Mouse (Mus musculus) C2C12 (cell line): Measurements from ENCODE around the gene Ikzf5.

Experiments used
- CEBPB ChIP-seq: IDR thresholded peaks from one replicate; pipeline ENCODE4 v1.6.1; 2011; ENCODE audit warnings: low read depth, mild to moderate bottlenecking, control low read depth, moderate library complexity
- CTCF ChIP-seq: IDR thresholded peaks from one replicate; pipeline ENCODE4 v1.5.1; 2011; ENCODE audit not compliant: control insufficient read depth, insufficient read depth, insufficient read length
- MAX ChIP-seq: IDR thresholded peaks from one replicate; pipeline ENCODE4 v1.6.1; 2011; ENCODE audit warnings: mild to moderate bottlenecking, control low read depth
- MYOG ChIP-seq: IDR thresholded peaks from one replicate; pipeline ENCODE4 v1.6.1; 2011; ENCODE audit not compliant: control insufficient read depth, insufficient read length; ENCODE audit errors: extremely low read depth

DNA sequence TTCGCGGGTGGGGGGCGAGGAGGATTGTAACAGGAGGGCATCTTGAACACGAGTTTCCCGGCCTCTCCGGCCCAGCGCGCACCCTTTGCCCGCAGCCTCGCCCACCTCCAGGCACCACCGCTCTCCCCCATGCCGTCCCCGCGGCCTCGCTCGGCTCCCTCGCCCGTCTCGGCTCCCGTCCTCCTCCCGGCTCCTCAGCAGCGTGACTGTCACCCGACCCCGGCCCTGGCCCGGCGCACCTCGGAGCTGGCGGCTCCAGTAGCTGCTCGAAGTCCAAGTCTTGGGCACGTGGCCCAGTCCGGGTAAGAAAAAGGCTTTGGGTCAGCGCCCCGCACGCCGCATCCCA lies 48.1 kb downstream of the Ikzf5 start:
- TF ChIP-seq CTCF, result no peak
- TF ChIP-seq MYOG, result no peak
- TF ChIP-seq MAX, result no peak
- no peak for TF ChIP-seq CEBPB
